Comparison of ENCODE assay signal across 15 mouse cellular contexts in the genomic region with DNA sequence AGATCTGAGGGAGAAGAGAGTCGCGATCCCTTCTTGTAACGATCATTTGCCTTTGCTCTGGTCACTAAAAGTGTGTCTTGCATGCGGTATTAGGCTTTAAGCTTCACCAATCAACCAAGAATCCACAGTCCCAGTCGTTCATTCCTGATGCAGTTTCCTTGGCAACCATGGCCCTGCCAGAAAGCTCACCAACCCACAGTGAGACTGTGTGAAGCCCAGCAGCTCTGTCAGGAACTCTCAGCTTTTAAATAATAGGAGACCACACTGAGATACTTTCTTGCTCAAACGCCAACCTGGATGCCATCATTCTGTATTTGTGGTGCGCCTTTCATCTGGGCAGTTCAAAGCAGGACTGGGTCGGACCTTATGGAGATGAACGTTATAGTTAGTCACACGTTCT.
DNase-seq lines count a peak whose midpoint lies in the region; ATAC-seq and TF ChIP-seq lines count a peak whose summit lies in the region.
"Had no signal": no experiment of that assay in that cellular context is flagged by ENCODE, and none has a peak within 500 bp of the region (broad histone marks: within the 10 kb centered on the region; RNA-seq: fewer than 3 reads in every experiment).

No protein-coding gene starts in this region.

- H3K27me3 ChIP-seq in forebrain, postnatal 0 days (ENCODE audit: insufficient read depth, low read length), result no peaks in the 10 kb centered on the region
- no peaks in the 10 kb centered on the region for H3K27me3 ChIP-seq in heart, adult 2 months (ENCODE audit: control insufficient read depth, insufficient read depth, low read length)
- H3K27me3 ChIP-seq: heart, embryonic 13.5 days had no signal

- no peak for TF ChIP-seq EP300 in heart, adult 2 months (IDR thresholded peaks at IDR 0.05; ENCODE audit: insufficient read depth, low read depth, low read length)

- no peaks in the 10 kb centered on the region for H3K79me2 ChIP-seq in heart, adult 2 months (replicated peaks; ENCODE audit: control insufficient read depth, insufficient read depth, low read length)

- H3K9me3 ChIP-seq in forebrain, postnatal 0 days (ENCODE audit: low read length), result no peaks in the 10 kb centered on the region
- H3K9me3 ChIP-seq: heart, embryonic 13.5 days; limb, embryonic 12.5 days had no signal

- TF ChIP-seq POLR2A in heart, adult 2 months (IDR thresholded peaks at IDR 0.05; ENCODE audit: insufficient read depth, low read depth, low read length), result no peak

- no peak for TF ChIP-seq CTCF in left cerebral cortex, adult 2 months (IDR thresholded peaks at IDR 0.05)
- TF ChIP-seq CTCF in forebrain, postnatal 0 days (IDR thresholded peaks at IDR 0.05; ENCODE audit: low read depth), result no peak
- TF ChIP-seq CTCF in heart, adult 2 months (IDR thresholded peaks at IDR 0.05), result no peak

- peaks cover 11% of the 10 kb centered on the region; the same call in 1 of the 2 replicates for H3K4me1 ChIP-seq in forebrain, postnatal 0 days (ENCODE audit: insufficient read depth)
- no peaks in the 10 kb centered on the region for H3K4me1 ChIP-seq in heart, adult 2 months (ENCODE audit: control insufficient read depth, insufficient read depth, low read length)
- H3K4me1 ChIP-seq: heart, embryonic 13.5 days; limb, embryonic 12.5 days had no signal

- no peaks in the 10 kb centered on the region for H3K36me3 ChIP-seq in forebrain, postnatal 0 days (ENCODE audit: insufficient read depth)
- H3K36me3 ChIP-seq in heart, adult 2 months (ENCODE audit: control insufficient read depth, insufficient read depth, low read length), result no peaks in the 10 kb centered on the region
- H3K36me3 ChIP-seq: heart, embryonic 13.5 days; limb, embryonic 12.5 days had no signal

- intact Hi-C loops in left cerebral cortex, adult 2 months (cut with DNase I), result loop anchor here (2.0 to 10.0 kb wide), 6 partner anchors 300 to 1099 kb away; partner anchors contain the start of gene Tmem14a
- intact Hi-C loops in left cerebral cortex, postnatal 10 days (cut with DNase I), result loop anchor here (5.0 to 10.0 kb wide), 5 partner anchors 132 to 1322 kb away; partner anchors contain the start of genes Kcnq5 and Tmem14a
- intact Hi-C loops in heart, postnatal 25 days (cut with DNase I), result loop anchor here (5.0 to 10.0 kb wide), 5 partner anchors 199 to 1049 kb away; partner anchors contain the start of gene Tmem14a
- intact Hi-C loops in heart, adult 2 months (cut with DNase I), result loop anchor here (5.0 kb wide), 3 partner anchors 199 to 1049 kb away; partner anchors contain the start of genes Kcnq5 and Tmem14a

- peak in 1 of 2 experiments; percentile 34 for DNase-seq in left cerebral cortex, adult 2 months (ENCODE audit: extremely low spot score in 1 of 2, low spot score in 2 of 2)
- no peak for DNase-seq in left cerebral cortex, postnatal 10 days (ENCODE audit: extremely low spot score in 1 of 2, low spot score in 2 of 2)
- DNase-seq in forebrain, postnatal 0 days, result peak; percentile 58
- peak; percentile 22 to 30 for DNase-seq in layer of hippocampus, postnatal 10 days (ENCODE audit: low spot score in 2 of 2)
- DNase-seq in right cerebral cortex, postnatal 10 days (ENCODE audit: low spot score in 2 of 2), result peak; percentile 72
- DNase-seq in heart, postnatal 25 days (ENCODE audit: low spot score), result no peak
- DNase-seq in heart, adult 2 months, result no peak
- no peak for DNase-seq in thymus, postnatal 0 days (ENCODE audit: low spot score)
- DNase-seq: kidney, adult 2 months; lung, embryonic 14.5 days; thymus, adult 2 months had no signal

- H3K27ac ChIP-seq in left cerebral cortex, adult 2 months, result peak overlapping the region; percentile 71
- H3K27ac ChIP-seq in forebrain, postnatal 0 days (ENCODE audit: low read depth, low read length), result no peak overlapping the region
- no peak overlapping the region for H3K27ac ChIP-seq in heart, adult 2 months
- H3K27ac ChIP-seq: heart, embryonic 13.5 days; limb, embryonic 12.5 days had no signal

- no peak overlapping the region for H3K9ac ChIP-seq in forebrain, postnatal 0 days
- H3K9ac ChIP-seq in heart, adult 2 months (ENCODE audit: low read depth, low read length), result no peak overlapping the region
- H3K9ac ChIP-seq: heart, embryonic 13.5 days; limb, embryonic 12.5 days; lung, embryonic 14.5 days had no signal

- peak; percentile 71 for ATAC-seq in forebrain, postnatal 0 days
- ATAC-seq: CD4-positive, CD25-positive, alpha-beta regulatory T cell, adult 4 months had no signal

- H3K4me3 ChIP-seq in left cerebral cortex, adult 2 months, result no peak overlapping the region; the same call in 1 of the 2 replicates
- no peak overlapping the region for H3K4me3 ChIP-seq in forebrain, postnatal 0 days (ENCODE audit: low read depth, low read length)
- no peak overlapping the region for H3K4me3 ChIP-seq in heart, adult 2 months
- H3K4me3 ChIP-seq: heart, embryonic 13.5 days; limb, embryonic 12.5 days; myocyte had no signal

- 26% methylated on average over 10 of the region's 10 CpGs for WGBS in forebrain, postnatal 0 days
- 68% methylated on average over 10 of the region's 10 CpGs for WGBS in heart, adult 2 months

- no peak overlapping the region for H3K4me2 ChIP-seq in forebrain, postnatal 0 days (ENCODE audit: low read depth)
- H3K4me2 ChIP-seq: heart, embryonic 13.5 days; limb, embryonic 12.5 days; lung, embryonic 14.5 days had no signal

Comparison
In these comparisons a context has a peak if more than half of its experiments do, and no peak if none do; other contexts are left out.
1. DNase-seq: peak in forebrain, postnatal 0 days (single experiment), layer of hippocampus, postnatal 10 days (2 of 2) and right cerebral cortex, postnatal 10 days (2 of 2); none in left cerebral cortex, postnatal 10 days (0 of 2), heart, postnatal 25 days (single experiment), heart, adult 2 months (0 of 2) and thymus, postnatal 0 days (single experiment).